Mouse (Mus musculus): ENCODE results near the gene 9830107B12Rik. TPM values are rescaled to one million over a fixed set of nuclear protein-coding genes. Genes with fewer than 3 reads are reported as not detected.

9830107B12Rik gene
- under 1 TPM in 1 of 2 experiments, not detected in 1; 0.23 TPM for polyA plus RNA-seq (2017; shearing (Covaris generic))

GRCm38 (mm10) chr17:48146120-48146519, at the start of gene 9830107B12Rik:
9830107B12Rik (minus strand) TSS chr17:48146268.

GRCm38 (mm10) chr17:48167103-48167502, 21.0 kb upstream of the 9830107B12Rik start, which contains the start of gene A530064D06Rik:
A530064D06Rik (minus strand) TSS chr17:48167275.

GRCm38 (mm10) chr17:48089019-48089418, 57.0 kb downstream of the 9830107B12Rik start, which contains the start of gene 1700067P10Rik:
1700067P10Rik (plus strand) TSS chr17:48089319.

Other genes with a start within 250 kb of the 9830107B12Rik start
- 10 to 100 TPM; 27.8 to 33.6 TPM for gene Foxp4, start 221.6 kb downstream of the 9830107B12Rik start, polyA plus RNA-seq (2017; shearing (Covaris generic))
- not detected for gene 1700122O11Rik, start 108.0 kb downstream of the 9830107B12Rik start, polyA plus RNA-seq (2017; shearing (Covaris generic))
- gene 1700067P10Rik, start 56.9 kb downstream of the 9830107B12Rik start, polyA plus RNA-seq (2017; shearing (Covaris generic)): not detected
- under 1 TPM in 1 of 2 experiments, not detected in 1; 0.31 TPM for gene A530064D06Rik, start 21.0 kb upstream of the 9830107B12Rik start, polyA plus RNA-seq (2017; shearing (Covaris generic))
- gene Trem1, start 86.5 kb upstream of the 9830107B12Rik start, polyA plus RNA-seq (2017; shearing (Covaris generic)): under 1 TPM in 1 of 2 experiments, not detected in 1; 0.07 TPM
- not detected for gene Trem3, start 101.5 kb upstream of the 9830107B12Rik start, polyA plus RNA-seq (2017; shearing (Covaris generic))
- gene Treml4, start 118.0 kb upstream of the 9830107B12Rik start, polyA plus RNA-seq (2017; shearing (Covaris generic)): 1 to 10 TPM in 1 of 2 experiments, under 1 TPM in 1; 0.97 to 2.1 TPM
- 10 to 100 TPM; 15.6 to 38.8 TPM for gene Treml2, start 153.2 kb upstream of the 9830107B12Rik start, polyA plus RNA-seq (2017; shearing (Covaris generic))
- 1 to 10 TPM; 3.0 to 4.3 TPM for gene B430306N03Rik, start 169.9 kb upstream of the 9830107B12Rik start, polyA plus RNA-seq (2017; shearing (Covaris generic))
- gene Trem2, start 200.1 kb upstream of the 9830107B12Rik start, polyA plus RNA-seq (2017; shearing (Covaris generic)): under 1 TPM in 1 of 2 experiments, not detected in 1; 0.22 TPM
- gene Treml1, start 213.6 kb upstream of the 9830107B12Rik start, polyA plus RNA-seq (2017; shearing (Covaris generic)): under 1 TPM in 1 of 2 experiments, not detected in 1; 0.42 TPM

All from activated CD4-positive, CD25-positive, alpha-beta regulatory T cell (primary cell).